11 mouse cellular contexts compared by ENCODE assay signal in the genomic region with DNA sequence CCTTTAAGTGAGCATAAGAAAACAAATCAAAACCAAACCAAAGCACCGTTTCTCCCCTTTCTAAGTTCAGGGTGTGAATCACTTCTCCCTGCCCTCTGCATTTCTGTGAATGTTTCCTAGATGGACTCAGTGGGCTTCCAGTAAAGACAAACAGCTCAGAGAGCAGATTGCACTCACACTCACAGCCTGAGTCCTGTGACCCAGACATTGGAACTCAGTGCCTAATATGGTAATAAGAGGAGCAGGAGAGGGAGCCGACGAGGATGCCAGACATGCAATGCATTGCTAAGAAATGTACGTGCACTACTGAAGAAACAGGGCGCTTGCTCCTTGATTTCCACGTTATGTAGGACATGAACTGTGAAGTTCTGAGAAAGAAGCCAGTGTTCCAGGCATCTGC.
DNase-seq lines count a peak whose midpoint lies in the region; ATAC-seq and TF ChIP-seq lines count a peak whose summit lies in the region.
"Had no signal": no experiment of that assay in that cellular context is flagged by ENCODE, and none has a peak within 500 bp of the region (broad histone marks: within the 10 kb centered on the region; RNA-seq: fewer than 3 reads in every experiment).

No protein-coding gene starts in this region.

- no peak for ATAC-seq in lung, embryonic 14.5 days (ENCODE audit: insufficient read depth)
- ATAC-seq in inflammation-experienced regulatory T-cells, adult 6 months, result no peak
- ATAC-seq: forebrain, embryonic 15.5 days; hindbrain, postnatal 0 days had no signal

- TF ChIP-seq POLR2A in testis, adult 2 months (IDR thresholded peaks at IDR 0.05; ENCODE audit: control insufficient read depth, low read depth, low read length), result no peak
- TF ChIP-seq POLR2A in embryonic fibroblast, embryonic 13.5 days (IDR thresholded peaks at IDR 0.05; ENCODE audit: low read depth, low read length), result no peak; the same call in 1 of the 2 replicates

- H3K9ac ChIP-seq in lung, embryonic 14.5 days, result no peak overlapping the region
- H3K9ac ChIP-seq: forebrain, embryonic 15.5 days had no signal

- no peaks in the 10 kb centered on the region for H3K4me1 ChIP-seq in testis, adult 2 months (ENCODE audit: control insufficient read depth, insufficient read depth, low read length)
- peaks cover 66% of the 10 kb centered on the region for H3K4me1 ChIP-seq in embryonic fibroblast, embryonic 13.5 days (ENCODE audit: control insufficient read depth, insufficient read depth, low read length)
- peaks cover 23% of the 10 kb centered on the region for H3K4me1 ChIP-seq in lung, embryonic 14.5 days (ENCODE audit: insufficient read depth)

- 21% methylated on average over 6 of the region's 6 CpGs for WGBS in lung, embryonic 14.5 days

- H3K4me3 ChIP-seq in testis, adult 2 months (ENCODE audit: control insufficient read depth, low read depth, low read length), result no peak overlapping the region
- no peak overlapping the region for H3K4me3 ChIP-seq in embryonic fibroblast, embryonic 13.5 days (ENCODE audit: insufficient read depth, low read length)
- H3K4me3 ChIP-seq in lung, embryonic 14.5 days (ENCODE audit: low read depth, low read length), result no peak overlapping the region
- H3K4me3 ChIP-seq: forebrain, embryonic 15.5 days had no signal

- no peak overlapping the region for H3K4me2 ChIP-seq in lung, embryonic 14.5 days
- H3K4me2 ChIP-seq: forebrain, embryonic 15.5 days; midbrain, embryonic 11.5 days had no signal

- 0 out of 2 replicates have a peak overlapping the region, but pooled peaks have one; percentile 9 for H3K27ac ChIP-seq in testis, adult 2 months (ENCODE audit: control insufficient read depth, insufficient read depth, low read depth, low read length)
- peak overlapping the region; percentile 100 for H3K27ac ChIP-seq in embryonic fibroblast, embryonic 13.5 days (ENCODE audit: insufficient read depth, low read length)
- H3K27ac ChIP-seq in lung, embryonic 14.5 days (ENCODE audit: low read depth), result peak overlapping the region; percentile 75
- H3K27ac ChIP-seq: forebrain, embryonic 15.5 days; hindbrain, postnatal 0 days had no signal

- H3K9me3 ChIP-seq in lung, embryonic 14.5 days (ENCODE audit: low read depth, low read length), result no peaks in the 10 kb centered on the region
- H3K9me3 ChIP-seq: forebrain, embryonic 15.5 days had no signal

- TF ChIP-seq CTCF in testis, adult 2 months (IDR thresholded peaks at IDR 0.05; ENCODE audit: control insufficient read depth, insufficient read depth, insufficient replicate concordance, low read depth, low read length), result no peak
- TF ChIP-seq CTCF in embryonic fibroblast, embryonic 13.5 days (IDR thresholded peaks at IDR 0.05; ENCODE audit: borderline replicate concordance, insufficient read depth, low read length), result no peak
- TF ChIP-seq CTCF in lung, embryonic 14.5 days (IDR thresholded peaks at IDR 0.05; ENCODE audit: low read depth), result no peak

- H3K36me3 ChIP-seq in testis, adult 2 months (ENCODE audit: control insufficient read depth, insufficient read depth, low read length), result no peaks in the 10 kb centered on the region
- H3K36me3 ChIP-seq in lung, embryonic 14.5 days (ENCODE audit: insufficient read depth), result no peaks in the 10 kb centered on the region
- H3K36me3 ChIP-seq: forebrain, embryonic 15.5 days had no signal

- DNase-seq in testis, postnatal 10 days (ENCODE audit: low spot score), result no peak
- DNase-seq in lung, embryonic 14.5 days, result peak; percentile 76
- no peak for DNase-seq in right cerebral cortex, adult 18-20 months
- DNase-seq in thymus, postnatal 10 days (ENCODE audit: low spot score in 2 of 2), result no peak
- DNase-seq: thymus, postnatal 36 days had no signal

- H3K27me3 ChIP-seq in testis, adult 2 months (ENCODE audit: control insufficient read depth, insufficient read depth, low read length), result no peaks in the 10 kb centered on the region
- no peaks in the 10 kb centered on the region for H3K27me3 ChIP-seq in lung, embryonic 14.5 days (ENCODE audit: insufficient read depth, low read length)
- H3K27me3 ChIP-seq: forebrain, embryonic 15.5 days had no signal

Comparison
In these comparisons a context has a peak if more than half of its experiments do, and no peak if none do; other contexts are left out.
1. H3K27ac ChIP-seq: peak in every context shown above with its lines; median percentile 100 in embryonic fibroblast, embryonic 13.5 days; 75 in lung, embryonic 14.5 days; 9 in testis, adult 2 months.